In the genomic region with DNA sequence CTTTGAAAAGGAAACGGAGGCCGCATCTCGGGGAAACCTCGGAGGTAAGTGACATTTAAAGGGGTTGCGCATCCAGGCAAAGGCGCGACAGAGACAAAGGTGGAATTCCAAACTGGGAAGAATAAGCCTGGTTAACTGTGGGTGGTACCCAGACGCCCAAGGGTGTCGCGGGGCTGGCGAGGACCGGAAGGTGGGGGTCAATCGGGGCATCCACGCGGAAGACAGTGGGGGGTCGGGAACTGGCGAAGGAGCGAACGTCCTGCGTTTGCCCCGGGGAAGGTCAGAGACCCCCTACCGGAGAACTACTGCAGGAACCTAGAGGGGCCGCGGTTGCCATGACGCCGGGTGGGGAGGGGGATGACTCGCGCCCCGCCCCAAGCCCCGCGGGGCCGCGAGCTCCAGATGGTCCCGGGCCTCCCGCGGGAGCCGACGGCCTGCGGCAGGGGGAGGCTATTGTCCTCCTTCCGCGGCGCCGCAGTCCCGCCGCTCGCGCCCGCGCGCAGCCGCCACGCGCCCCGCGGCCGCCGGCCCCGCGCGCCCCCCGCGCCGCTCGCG, we compare ENCODE assay signal across 8 mouse cellular contexts. TPM values are rescaled to one million over a fixed set of nuclear protein-coding genes. Genes with fewer than 3 reads are reported as not detected.
DNase-seq lines count a peak whose midpoint lies in the region; ATAC-seq and TF ChIP-seq lines count a peak whose summit lies in the region.

No protein-coding gene starts in this region.

- under 1% methylated on average over 28 of the region's 65 CpGs for WGBS in heart, embryonic 14.5 days
- WGBS in embryonic facial prominence, embryonic 15.5 days, result 3% methylated on average over 55 of the region's 65 CpGs
- 2% methylated on average over 41 of the region's 65 CpGs for WGBS in liver, embryonic 11.5 days
- WGBS in stomach, embryonic 16.5 days, result 2% methylated on average over 38 of the region's 65 CpGs
- WGBS in thymus, adult 2 months, result 4% methylated on average over 63 of the region's 65 CpGs

- peak overlapping the region; percentile 49 to 54 for H3K4me3 ChIP-seq in heart, embryonic 14.5 days (ENCODE audit: control insufficient read depth in 1 of 2, insufficient read depth in 1 of 2, low read depth in 1 of 2, low read length in 2 of 2)
- peak overlapping the region; percentile 53 for H3K4me3 ChIP-seq in embryonic facial prominence, embryonic 15.5 days (replicated peaks)
- peak overlapping the region; percentile 54 for H3K4me3 ChIP-seq in liver, embryonic 11.5 days (ENCODE audit: low read depth, low read length)
- peak overlapping the region; percentile 57 for H3K4me3 ChIP-seq in stomach, embryonic 16.5 days (replicated peaks; ENCODE audit: low read length)
- no peak overlapping the region; the same call in 1 of the 2 replicates for H3K4me3 ChIP-seq in thymus, adult 2 months (ENCODE audit: control insufficient read depth, insufficient read depth, low read length)

- H3K4me1 ChIP-seq in heart, embryonic 14.5 days (ENCODE audit: control insufficient read depth in 2 of 2, insufficient read depth in 2 of 2, low read length in 2 of 2), result peaks cover 5 to 7% of the 10 kb centered on the region in 2 experiments; a peak in 3 of 4 replicates
- peaks cover 20% of the 10 kb centered on the region for H3K4me1 ChIP-seq in embryonic facial prominence, embryonic 15.5 days
- peaks cover 2% of the 10 kb centered on the region; the same call in 1 of the 2 replicates for H3K4me1 ChIP-seq in liver, embryonic 11.5 days (replicated peaks; ENCODE audit: control insufficient read depth, insufficient read depth, low read length)
- peaks cover 7% of the 10 kb centered on the region for H3K4me1 ChIP-seq in stomach, embryonic 16.5 days (ENCODE audit: control insufficient read depth, insufficient read depth, low read length)
- no peaks in the 10 kb centered on the region for H3K4me1 ChIP-seq in thymus, adult 2 months (replicated peaks; ENCODE audit: control insufficient read depth, insufficient read depth, low read length)

- intact Hi-C loops in heart, postnatal 14 days (cut with DNase I), result no loop called here

- TF ChIP-seq POLR2A in thymus, adult 2 months (IDR thresholded peaks at IDR 0.05; ENCODE audit: control insufficient read depth, extremely low read depth, insufficient read depth, low read length, poor library complexity), result no peak

- H3K4me2 ChIP-seq in heart, embryonic 14.5 days (ENCODE audit: low read length), result peak overlapping the region; percentile 96
- peak overlapping the region; percentile 97 for H3K4me2 ChIP-seq in embryonic facial prominence, embryonic 15.5 days (replicated peaks)
- peak overlapping the region; percentile 77 for H3K4me2 ChIP-seq in liver, embryonic 11.5 days
- peak overlapping the region; percentile 100 for H3K4me2 ChIP-seq in stomach, embryonic 16.5 days (ENCODE audit: low read depth, low read length)

- no peaks in the 10 kb centered on the region for H3K36me3 ChIP-seq in heart, embryonic 14.5 days (ENCODE audit: control insufficient read depth, insufficient read depth, low read length)
- H3K36me3 ChIP-seq in embryonic facial prominence, embryonic 15.5 days, result no peaks in the 10 kb centered on the region
- no peaks in the 10 kb centered on the region for H3K36me3 ChIP-seq in liver, embryonic 11.5 days (ENCODE audit: control insufficient read depth, insufficient read depth, low read length)
- H3K36me3 ChIP-seq in stomach, embryonic 16.5 days (ENCODE audit: control insufficient read depth, insufficient read depth, low read length), result no peaks in the 10 kb centered on the region
- H3K36me3 ChIP-seq in thymus, adult 2 months (ENCODE audit: control insufficient read depth, insufficient read depth, low read length), result no peaks in the 10 kb centered on the region

- H3K9ac ChIP-seq in heart, embryonic 14.5 days (ENCODE audit: low read length), result peak overlapping the region; percentile 58
- H3K9ac ChIP-seq in embryonic facial prominence, embryonic 15.5 days, result 0 out of 2 replicates have a peak overlapping the region, but pooled peaks have one; percentile 15
- no peak overlapping the region for H3K9ac ChIP-seq in liver, embryonic 11.5 days (ENCODE audit: low read depth, low read length)
- H3K9ac ChIP-seq in stomach, embryonic 16.5 days (ENCODE audit: low read length), result peak overlapping the region; percentile 73

- H3K27me3 ChIP-seq in heart, embryonic 14.5 days (ENCODE audit: control insufficient read depth, insufficient read depth, low read length), result peaks cover 77% of the 10 kb centered on the region
- H3K27me3 ChIP-seq in embryonic facial prominence, embryonic 15.5 days, result peaks cover 50% of the 10 kb centered on the region
- peaks cover 61% of the 10 kb centered on the region for H3K27me3 ChIP-seq in liver, embryonic 11.5 days (replicated peaks; ENCODE audit: control insufficient read depth, insufficient read depth, low read length)
- H3K27me3 ChIP-seq in stomach, embryonic 16.5 days (ENCODE audit: control insufficient read depth, insufficient read depth, low read length), result peaks cover 43% of the 10 kb centered on the region
- H3K27me3 ChIP-seq in thymus, adult 2 months (ENCODE audit: control insufficient read depth, insufficient read depth, low read length), result no peaks in the 10 kb centered on the region; the same call in 1 of the 2 replicates

- no peak for TF ChIP-seq CTCF in thymus, adult 2 months (IDR thresholded peaks at IDR 0.05; ENCODE audit: borderline replicate concordance, control insufficient read depth, extremely low read depth, insufficient read depth, low read length, poor library complexity)

- no peak for DNase-seq in heart, postnatal 14 days
- peak; percentile 63 for DNase-seq in R1 (ENCODE audit: low read depth, low spot score)
- DNase-seq in liver, embryonic 11.5 days (ENCODE audit: low spot score), result no peak
- DNase-seq in thymus, adult 2 months, result no peak
- DNase-seq in spleen, adult 12 weeks (ENCODE audit: low spot score), result no peak

- no peaks in the 10 kb centered on the region for H3K9me3 ChIP-seq in heart, embryonic 14.5 days (ENCODE audit: control insufficient read depth, low read length)
- no peaks in the 10 kb centered on the region for H3K9me3 ChIP-seq in embryonic facial prominence, embryonic 15.5 days (replicated peaks)
- no peaks in the 10 kb centered on the region for H3K9me3 ChIP-seq in liver, embryonic 11.5 days (ENCODE audit: control insufficient read depth, low read length)
- no peaks in the 10 kb centered on the region for H3K9me3 ChIP-seq in stomach, embryonic 16.5 days (replicated peaks; ENCODE audit: control insufficient read depth, low read length)

- no peak for ATAC-seq in heart, embryonic 14.5 days (ENCODE audit: insufficient number of reproducible peaks, insufficient read depth, low FRiP score, low read depth)
- 0 out of 2 replicates have a peak, but pooled peaks have one; percentile 39 for ATAC-seq in embryonic facial prominence, embryonic 15.5 days (ENCODE audit: insufficient number of reproducible peaks, low FRiP score, low TSS enrichment, low read depth)
- no peak for ATAC-seq in liver, embryonic 11.5 days (replicated peaks; ENCODE audit: low FRiP score)
- peak; percentile 44; the same call in 1 of the 2 replicates for ATAC-seq in stomach, embryonic 16.5 days (ENCODE audit: insufficient read depth, low FRiP score)

- H3K27ac ChIP-seq in heart, embryonic 14.5 days (replicated peaks in 1 of 2; ENCODE audit: control insufficient read depth in 1 of 2, insufficient read depth in 1 of 2, low read depth in 2 of 2, low read length in 2 of 2), result no peak overlapping the region
- no peak overlapping the region for H3K27ac ChIP-seq in embryonic facial prominence, embryonic 15.5 days (replicated peaks)
- no peak overlapping the region for H3K27ac ChIP-seq in liver, embryonic 11.5 days (ENCODE audit: low read depth, low read length)
- H3K27ac ChIP-seq in stomach, embryonic 16.5 days (ENCODE audit: low read length), result no peak overlapping the region
- H3K27ac ChIP-seq in thymus, adult 2 months (ENCODE audit: control insufficient read depth, insufficient read depth, low read length), result no peak overlapping the region

RNA-seq across cellular contexts. Expression of a gene that starts 0.7 kb away (rescaled TPM):
- polyA plus RNA-seq in heart, embryonic 14.5 days (2014; fragmentation: Nextera tagmentation; extraction: Ambion mirVana), result 0.24 and 0.27 TPM in 2 replicates
- total RNA-seq in heart, postnatal 14 days (2021), result under 1 TPM; 0.15 to 0.22 TPM
- 5.3 TPM in 2 replicates for polyA plus RNA-seq in embryonic facial prominence, embryonic 15.5 days (2015; fragmentation: Nextera tagmentation; extraction: Ambion mirVana)
- polyA plus RNA-seq in liver, embryonic 11.5 days (2014; fragmentation: Nextera tagmentation; extraction: Ambion mirVana), result 0.75 and 0.97 TPM in 2 replicates
- 4.7 and 5.5 TPM in 2 replicates for polyA plus RNA-seq in stomach, embryonic 16.5 days (2015; fragmentation: Nextera tagmentation; extraction: Ambion mirVana)
- polyA plus RNA-seq in thymus, adult 2 months (2012; rRNA removed), result 0.23 and 0.26 TPM in 2 replicates

RNA-seq across cellular contexts. Expression of a gene that starts 13.2 kb away (rescaled TPM):
- 1.1 TPM in 2 replicates for polyA plus RNA-seq in heart, embryonic 14.5 days (2014; fragmentation: Nextera tagmentation; extraction: Ambion mirVana)
- total RNA-seq in heart, postnatal 14 days (2021), result not detected
- polyA plus RNA-seq in embryonic facial prominence, embryonic 15.5 days (2015; fragmentation: Nextera tagmentation; extraction: Ambion mirVana), result 2.6 and 5.4 TPM in 2 replicates
- 0.82 and 2.0 TPM in 2 replicates for polyA plus RNA-seq in liver, embryonic 11.5 days (2014; fragmentation: Nextera tagmentation; extraction: Ambion mirVana)
- 1.2 and 3.0 TPM in 2 replicates for polyA plus RNA-seq in stomach, embryonic 16.5 days (2015; fragmentation: Nextera tagmentation; extraction: Ambion mirVana)
- 0.04 and 1.1 TPM in 2 replicates for polyA plus RNA-seq in thymus, adult 2 months (2012; rRNA removed)

RNA-seq across cellular contexts. Expression of a gene that starts 44.6 kb away (rescaled TPM):
- 34.1 and 35.2 TPM in 2 replicates for polyA plus RNA-seq in heart, embryonic 14.5 days (2014; fragmentation: Nextera tagmentation; extraction: Ambion mirVana)
- 1 to 10 TPM; 5.8 to 6.3 TPM for total RNA-seq in heart, postnatal 14 days (2021)
- 64.3 and 65.5 TPM in 2 replicates for polyA plus RNA-seq in embryonic facial prominence, embryonic 15.5 days (2015; fragmentation: Nextera tagmentation; extraction: Ambion mirVana)
- polyA plus RNA-seq in liver, embryonic 11.5 days (2014; fragmentation: Nextera tagmentation; extraction: Ambion mirVana), result 36.0 and 44.0 TPM in 2 replicates
- 50.3 and 54.8 TPM in 2 replicates for polyA plus RNA-seq in stomach, embryonic 16.5 days (2015; fragmentation: Nextera tagmentation; extraction: Ambion mirVana)
- polyA plus RNA-seq in thymus, adult 2 months (2012; rRNA removed), result 20.0 and 20.2 TPM in 2 replicates

Comparison
In these comparisons a context has a peak if more than half of its experiments do, and no peak if none do; other contexts are left out.
1. ATAC-seq: peak in embryonic facial prominence, embryonic 15.5 days (single experiment) and stomach, embryonic 16.5 days (single experiment); none in heart, embryonic 14.5 days (single experiment) and liver, embryonic 11.5 days (single experiment).
2. Peak in every context shown above with its lines, with median percentiles within 50 percentile points of each other: H3K4me2 ChIP-seq.